Mouse (Mus musculus): ENCODE measurements at regions not wholly inside any gene's neighbourhood (a gene's known extent, or its start where the extent isn't known, plus 50 kb on each side); places are given as distances from the start of the nearest gene placed in this dataset.

GRCm38 (mm10) chr17:80834176-80834517, 105.9 kb upstream of the Map4k3 start:
- ATAC-seq (ENCODE audit: low FRiP score) = no peak
- no peak overlapping the region for H3K4me2 ChIP-seq (ENCODE audit: low read depth, low read length, poor library complexity, severe bottlenecking)
- no peak overlapping the region for H3K27ac ChIP-seq (ENCODE audit: low read depth, low read length)
- DNase-seq (ENCODE audit: low spot score) = no peak
- H3K4me3 ChIP-seq (ENCODE audit: low read depth, low read length) = no peak overlapping the region
- TF ChIP-seq CTCF (IDR thresholded peaks at IDR 0.05) = no peak
- no peaks in the 10 kb centered on the region for H3K4me1 ChIP-seq (ENCODE audit: insufficient read depth, low read length)
- H3K9me3 ChIP-seq (ENCODE audit: low read length) = no peaks in the 10 kb centered on the region
- no peaks in the 10 kb centered on the region for H3K27me3 ChIP-seq (ENCODE audit: insufficient read depth, low read length)
- WGBS = 39% methylated on average over 5 of the region's 5 CpGs
- H3K9ac ChIP-seq (replicated peaks; ENCODE audit: low read length, poor library complexity, severe bottlenecking) = no peak overlapping the region
- no peaks in the 10 kb centered on the region for H3K36me3 ChIP-seq (ENCODE audit: insufficient read depth, low read length)

DNA sequence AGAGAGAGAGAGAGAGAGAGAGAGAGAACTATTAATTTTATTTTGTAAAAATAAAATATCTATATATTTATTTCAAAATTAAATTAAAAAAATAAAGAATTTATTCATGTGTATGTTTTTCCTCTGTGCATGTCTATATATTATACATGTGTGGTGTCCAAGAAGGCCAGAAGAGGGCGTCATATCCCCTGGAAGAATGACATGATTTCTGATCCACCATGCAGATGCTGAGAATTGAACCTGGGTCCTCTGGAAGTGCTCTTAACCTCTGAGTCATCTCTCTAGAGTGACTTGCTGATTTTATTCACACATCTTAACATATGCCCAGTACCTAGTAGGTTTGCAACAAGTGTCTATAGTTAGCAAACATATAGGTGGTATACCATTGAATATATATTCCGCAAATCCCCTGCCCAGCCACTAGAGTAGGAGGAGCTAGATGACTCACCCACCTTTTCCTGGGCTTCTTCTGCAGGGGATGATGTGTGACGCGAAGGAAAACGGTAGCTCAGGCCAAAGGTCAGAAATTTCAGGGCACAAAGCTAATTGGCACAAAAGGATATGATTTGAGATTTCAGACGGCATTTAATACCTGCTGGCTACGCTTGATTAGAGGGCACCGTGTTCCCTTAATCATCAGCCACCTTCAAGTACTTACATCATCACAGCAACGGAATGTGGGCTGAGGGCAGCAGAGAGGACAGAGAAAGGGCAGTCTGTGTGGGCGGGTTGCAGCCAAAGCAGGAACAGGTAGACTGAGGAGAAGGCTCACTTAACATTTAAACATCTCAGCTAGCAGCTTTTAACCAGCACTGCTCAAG, 105.3 kb upstream of the Map4k3 start:
- H3K9ac ChIP-seq (replicated peaks; ENCODE audit: low read length, poor library complexity, severe bottlenecking) = no peak overlapping the region
- H3K27ac ChIP-seq (ENCODE audit: low read depth, low read length) = no peak overlapping the region
- H3K36me3 ChIP-seq (ENCODE audit: insufficient read depth, low read length) = no peaks in the 10 kb centered on the region
- peak; percentile 33; the same call in 1 of the 2 replicates for TF ChIP-seq CTCF (IDR thresholded peaks at IDR 0.05)
- DNase-seq (ENCODE audit: low spot score) = no peak
- no peaks in the 10 kb centered on the region for H3K27me3 ChIP-seq (ENCODE audit: insufficient read depth, low read length)
- no peak for ATAC-seq (ENCODE audit: low FRiP score)
- H3K9me3 ChIP-seq (ENCODE audit: low read length) = no peaks in the 10 kb centered on the region
- 42% methylated on average over 10 of the region's 10 CpGs for WGBS
- no peak overlapping the region for H3K4me2 ChIP-seq (ENCODE audit: low read depth, low read length, poor library complexity, severe bottlenecking)
- H3K4me3 ChIP-seq (ENCODE audit: low read depth, low read length) = no peak overlapping the region
- H3K4me1 ChIP-seq (ENCODE audit: insufficient read depth, low read length) = no peaks in the 10 kb centered on the region

GRCm38 (mm10) chr17:80831686-80832085, 103.4 kb upstream of the Map4k3 start:
- Histone ChIP-seq H3K9ac (replicated peaks; ENCODE audit: low read length, poor library complexity, severe bottlenecking) (no peak overlapping the region), H3K9me3 (ENCODE audit: low read length) (no peaks in the 10 kb centered on the region), H3K4me2 (ENCODE audit: low read depth, low read length, poor library complexity, severe bottlenecking) (no peak overlapping the region), H3K4me3 (ENCODE audit: low read depth, low read length) (no peak overlapping the region), H3K36me3 (ENCODE audit: insufficient read depth, low read length) (no peaks in the 10 kb centered on the region), H3K4me1 (ENCODE audit: insufficient read depth, low read length) (no peaks in the 10 kb centered on the region), H3K27me3 (ENCODE audit: insufficient read depth, low read length) (no peaks in the 10 kb centered on the region), H3K27ac (ENCODE audit: low read depth, low read length) (no peak overlapping the region)
- DNase-seq (ENCODE audit: low spot score) = no peak
- TF ChIP-seq CTCF (IDR thresholded peaks at IDR 0.05) = no peak
- WGBS = 83% methylated on average over 4 of the region's 4 CpGs
- no peak for ATAC-seq (ENCODE audit: low FRiP score)

- H3K4me3 ChIP-seq (ENCODE audit: low read depth, low read length) = no peak overlapping the region
- no peak for TF ChIP-seq CTCF (IDR thresholded peaks at IDR 0.05)
- ATAC-seq (ENCODE audit: low FRiP score) (no peak), DNase-seq (ENCODE audit: low spot score) (no peak)
- H3K36me3 ChIP-seq (ENCODE audit: insufficient read depth, low read length) = no peaks in the 10 kb centered on the region
- H3K9me3 ChIP-seq (ENCODE audit: low read length) = no peaks in the 10 kb centered on the region
- no peaks in the 10 kb centered on the region for H3K4me1 ChIP-seq (ENCODE audit: insufficient read depth, low read length)
- H3K27me3 ChIP-seq (ENCODE audit: insufficient read depth, low read length) = no peaks in the 10 kb centered on the region
- no peak overlapping the region for H3K4me2 ChIP-seq (ENCODE audit: low read depth, low read length, poor library complexity, severe bottlenecking)
- no peak overlapping the region for H3K9ac ChIP-seq (replicated peaks; ENCODE audit: low read length, poor library complexity, severe bottlenecking)
- no peak overlapping the region for H3K27ac ChIP-seq (ENCODE audit: low read depth, low read length)
- 89% methylated on average over 2 of the region's 2 CpGs for WGBS
Measured at GRCm38 (mm10) chr17:80827896-80828295, 99.6 kb upstream of the Map4k3 start.

GRCm38 (mm10) chr17:80827361-80827760, 99.1 kb upstream of the Map4k3 start:
- TF ChIP-seq CTCF (IDR thresholded peaks at IDR 0.05) = no peak
- Histone ChIP-seq H3K9me3 (ENCODE audit: low read length) (no peaks in the 10 kb centered on the region), H3K36me3 (ENCODE audit: insufficient read depth, low read length) (no peaks in the 10 kb centered on the region), H3K4me3 (ENCODE audit: low read depth, low read length) (no peak overlapping the region), H3K27me3 (ENCODE audit: insufficient read depth, low read length) (no peaks in the 10 kb centered on the region), H3K9ac (replicated peaks; ENCODE audit: low read length, poor library complexity, severe bottlenecking) (no peak overlapping the region), H3K4me2 (ENCODE audit: low read depth, low read length, poor library complexity, severe bottlenecking) (no peak overlapping the region), H3K27ac (ENCODE audit: low read depth, low read length) (no peak overlapping the region), H3K4me1 (ENCODE audit: insufficient read depth, low read length) (no peaks in the 10 kb centered on the region)
- DNase-seq (ENCODE audit: low spot score) (no peak), ATAC-seq (ENCODE audit: low FRiP score) (no peak)
- 90% methylated on average over 17 of the region's 17 CpGs for WGBS

- Histone ChIP-seq H3K9me3 (ENCODE audit: low read length) (no peaks in the 10 kb centered on the region), H3K4me3 (ENCODE audit: low read depth, low read length) (no peak overlapping the region), H3K27me3 (ENCODE audit: insufficient read depth, low read length) (no peaks in the 10 kb centered on the region), H3K9ac (replicated peaks; ENCODE audit: low read length, poor library complexity, severe bottlenecking) (no peak overlapping the region), H3K4me1 (ENCODE audit: insufficient read depth, low read length) (no peaks in the 10 kb centered on the region), H3K36me3 (ENCODE audit: insufficient read depth, low read length) (no peaks in the 10 kb centered on the region), H3K4me2 (ENCODE audit: low read depth, low read length, poor library complexity, severe bottlenecking) (no peak overlapping the region), H3K27ac (ENCODE audit: low read depth, low read length) (no peak overlapping the region)
- DNase-seq (ENCODE audit: low spot score) (no peak), ATAC-seq (ENCODE audit: low FRiP score) (no peak)
- no peak for TF ChIP-seq CTCF (IDR thresholded peaks at IDR 0.05)
- WGBS = 65% methylated on average over 12 of the region's 12 CpGs
Measured at GRCm38 (mm10) chr17:80825971-80826730, 97.9 kb upstream of the Map4k3 start.
